Mouse (Mus musculus) C2C12 (cell line): ENCODE data around the gene Nek2. TPM values are rescaled to one million over a fixed set of nuclear protein-coding genes. Genes with fewer than 3 reads are reported as not detected.

Experiments used
- H3K27me3 ChIP-seq: one replicate; pipeline ENCODE4 v1.6.1; 2011; ENCODE audit not compliant: control insufficient read depth, insufficient read depth, insufficient read length
- H3K36me3 ChIP-seq: one replicate; pipeline ENCODE4 v1.6.1; 2011; ENCODE audit not compliant: control insufficient read depth, insufficient read depth
- H3K4me3 ChIP-seq: one replicate; pipeline ENCODE4 v1.5.1; 2011; ENCODE audit warnings: mild to moderate bottlenecking, control low read depth; ENCODE audit not compliant: poor library complexity, insufficient read depth, severe bottlenecking
- H3K79me2 ChIP-seq: one replicate; pipeline ENCODE4 v1.6.1; 2011; ENCODE audit not compliant: control insufficient read depth, insufficient read depth
- H3K79me3 ChIP-seq: one replicate; pipeline ENCODE4 v1.6.1; 2011; ENCODE audit warnings: low read depth, control low read depth
- H3ac ChIP-seq: one replicate; pipeline ENCODE3; 2011; ENCODE audit warnings: low read depth; ENCODE audit not compliant: control insufficient read depth, insufficient read length
- CEBPB ChIP-seq: IDR thresholded peaks from one replicate; pipeline ENCODE4 v1.6.1; 2011; ENCODE audit warnings: low read depth, mild to moderate bottlenecking, control low read depth, moderate library complexity
- CTCF ChIP-seq: IDR thresholded peaks from one replicate; pipeline ENCODE4 v1.5.1; 2011; ENCODE audit not compliant: control insufficient read depth, insufficient read depth, insufficient read length
- FOSL1 ChIP-seq: IDR thresholded peaks from one replicate; pipeline ENCODE4 v1.8.0; 2011; ENCODE audit warnings: mild to moderate bottlenecking, low read length; ENCODE audit not compliant: poor library complexity, insufficient read depth, severe bottlenecking
- MAX ChIP-seq: IDR thresholded peaks from one replicate; pipeline ENCODE4 v1.6.1; 2011; ENCODE audit warnings: mild to moderate bottlenecking, control low read depth
- MYOD1 ChIP-seq: IDR thresholded peaks from one replicate; pipeline ENCODE4 v1.6.1; 2011; ENCODE audit warnings: low read depth; ENCODE audit not compliant: control insufficient read depth, insufficient read length
- MYOG ChIP-seq: IDR thresholded peaks from one replicate; pipeline ENCODE4 v1.6.1; 2011; ENCODE audit not compliant: control insufficient read depth, insufficient read length; ENCODE audit errors: extremely low read depth
- USF1 ChIP-seq: IDR thresholded peaks from one replicate; pipeline ENCODE4 v1.6.1; 2011; ENCODE audit warnings: low read depth, mild to moderate bottlenecking, control low read depth, moderate library complexity
- polyA plus RNA-seq: library from polyadenylated mRNA; unstranded; fragments of >200 nt; fragmentation: generic; extraction: Trizol; gene quantifications from one replicate; pipeline ENCODE4 v1.2.1, GENCODE M21; 2012; ENCODE audit warnings: missing spikeins

Gene Nek2
- polyA plus RNA-seq, 1 experiment, result 47.6 TPM

DNA sequence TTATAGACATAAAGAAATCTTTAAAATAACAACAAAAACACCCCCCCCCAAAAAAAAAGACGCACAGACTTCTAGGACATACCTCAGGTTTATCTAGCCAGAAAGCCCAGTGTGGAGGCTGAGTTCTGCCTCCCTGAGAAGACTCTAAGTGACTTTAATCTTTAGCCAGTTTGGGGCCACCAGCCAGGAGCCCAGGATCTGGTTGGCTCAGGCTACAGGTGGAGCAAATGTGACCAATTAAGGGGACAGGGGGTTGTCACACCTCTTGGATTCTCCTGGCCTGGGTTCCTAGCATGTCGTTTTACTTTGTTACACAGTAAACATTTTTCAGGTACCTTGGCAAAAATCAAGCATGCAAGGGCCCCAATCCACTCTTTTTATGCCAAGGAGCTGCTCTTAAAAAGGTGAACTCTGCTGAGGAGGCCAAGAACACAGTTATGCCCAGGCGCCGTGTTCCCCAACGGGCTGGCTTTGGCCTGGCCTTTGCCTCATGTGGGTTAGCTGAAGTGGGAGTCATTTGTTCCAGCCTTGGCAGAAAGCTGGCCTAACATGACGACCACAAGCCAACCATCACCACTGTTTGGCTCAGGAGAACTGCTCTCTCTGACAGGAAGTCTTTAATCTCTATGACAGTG, 50.9 kb downstream of the Nek2 start:
- Histone ChIP-seq H3K79me2 (no peaks in the 10 kb centered on the region), H3ac (no peak overlapping the region), H3K4me3 (no peak overlapping the region), H3K27me3 (no peaks in the 10 kb centered on the region), H3K79me3 (no peaks in the 10 kb centered on the region), H3K36me3 (no peaks in the 10 kb centered on the region)
- TF ChIP-seq CEBPB (no peak), MYOG (no peak), MYOD1 (no peak), CTCF (no peak), USF1 (no peak), MAX (no peak), FOSL1 (no peak)

DNA sequence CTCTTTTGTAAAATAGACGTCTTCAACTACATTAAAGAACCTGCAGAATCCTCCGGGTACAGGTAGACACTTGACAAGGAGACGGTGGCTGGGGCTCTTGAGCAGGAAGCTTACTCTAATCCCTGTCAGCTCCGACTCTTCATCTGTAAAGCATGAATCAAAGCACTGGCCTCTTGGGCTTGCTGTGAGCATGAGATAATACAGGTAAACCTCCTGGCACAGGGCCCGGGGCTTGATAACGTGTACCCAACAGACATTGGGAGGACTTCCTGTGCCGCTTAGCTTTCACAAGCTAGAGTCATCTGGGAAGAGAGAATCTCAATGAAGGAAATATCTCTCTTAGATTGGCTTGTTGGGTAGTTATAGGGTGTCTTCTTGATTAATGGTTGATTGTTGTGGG, 53.8 kb downstream of the Nek2 start:
- TF ChIP-seq USF1, result no peak
- no peak for TF ChIP-seq CEBPB
- no peak for TF ChIP-seq MYOG
- no peak for TF ChIP-seq CTCF
- TF ChIP-seq FOSL1, result no peak
- no peak for TF ChIP-seq MYOD1
- TF ChIP-seq MAX, result no peak

DNA sequence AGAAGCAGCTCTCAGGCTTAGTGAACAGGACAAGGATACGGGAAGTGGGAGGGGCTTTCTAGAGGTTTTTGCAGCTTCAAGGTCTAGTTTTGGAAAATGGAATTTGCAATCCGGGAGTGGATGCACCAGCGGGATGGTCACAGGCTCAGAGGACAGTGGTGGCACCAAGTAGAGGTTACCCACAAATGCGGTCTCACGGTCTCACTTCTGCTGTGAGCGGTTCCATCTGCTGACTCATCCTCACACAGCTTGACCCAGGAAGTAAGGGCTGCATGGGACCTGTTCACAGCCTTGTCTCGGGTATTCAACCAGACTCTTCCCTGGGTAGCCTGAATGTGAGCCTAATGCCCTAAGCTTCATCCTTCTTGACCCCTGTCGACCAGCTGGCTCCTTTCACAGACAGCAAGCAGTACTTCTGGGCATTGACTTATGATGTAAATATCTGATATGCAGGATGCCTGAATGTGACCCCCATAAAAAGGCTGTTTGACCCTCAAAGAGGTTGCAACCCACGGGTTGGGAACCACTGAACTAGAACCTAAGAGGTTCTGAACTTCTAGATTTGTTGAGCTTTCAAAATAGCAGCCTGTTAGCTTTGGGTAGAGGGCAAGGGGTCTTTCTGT, 54.5 kb downstream of the Nek2 start:
- no peaks in the 10 kb centered on the region for H3K27me3 ChIP-seq
- H3K79me2 ChIP-seq, result no peaks in the 10 kb centered on the region
- no peak for TF ChIP-seq CEBPB
- no peak for TF ChIP-seq MAX
- TF ChIP-seq MYOD1, result no peak
- no peak for TF ChIP-seq USF1
- TF ChIP-seq MYOG, result no peak
- TF ChIP-seq CTCF, result no peak
- TF ChIP-seq FOSL1, result no peak

More for the DNA sequence above, 53.8 kb downstream of the Nek2 start:
- H3K36me3 ChIP-seq, result no peaks in the 10 kb centered on the region
- H3K27me3 ChIP-seq, result no peaks in the 10 kb centered on the region
- H3K79me2 ChIP-seq, result no peaks in the 10 kb centered on the region
- H3ac ChIP-seq, result no peak overlapping the region
- no peaks in the 10 kb centered on the region for H3K79me3 ChIP-seq
- no peak overlapping the region for H3K4me3 ChIP-seq

DNA sequence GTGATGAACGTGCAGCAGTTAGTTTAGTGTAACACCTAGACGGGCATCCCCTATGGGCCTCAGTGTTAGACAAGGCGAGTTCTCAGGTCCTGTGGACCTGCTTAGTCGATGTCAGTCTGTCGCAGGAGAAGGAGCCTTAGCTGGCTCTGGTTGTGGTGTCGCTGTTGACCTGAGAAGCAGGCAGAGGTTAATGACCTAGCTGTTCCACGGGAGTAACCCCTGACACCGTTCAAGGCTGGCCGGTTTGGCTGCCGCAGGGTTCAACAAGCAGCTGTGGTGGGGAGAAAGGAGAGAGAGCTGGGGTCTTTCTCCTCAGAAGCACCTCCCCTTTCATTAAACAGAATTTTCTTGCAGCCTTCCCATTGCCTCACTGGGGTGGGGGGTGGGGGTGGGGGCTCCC, 56.4 kb downstream of the Nek2 start:
- Histone ChIP-seq H3K27me3 (no peaks in the 10 kb centered on the region), H3K79me3 (no peaks in the 10 kb centered on the region), H3K4me3 (no peak overlapping the region), H3K79me2 (no peaks in the 10 kb centered on the region), H3K36me3 (no peaks in the 10 kb centered on the region), H3ac (no peak overlapping the region)
- TF ChIP-seq CTCF (no peak), MAX (no peak), MYOG (no peak), CEBPB (no peak), MYOD1 (no peak), USF1 (no peak), FOSL1 (no peak)

More for the DNA sequence above, 54.5 kb downstream of the Nek2 start:
- no peak overlapping the region for H3ac ChIP-seq
- H3K36me3 ChIP-seq, result no peaks in the 10 kb centered on the region
- no peaks in the 10 kb centered on the region for H3K79me3 ChIP-seq
- no peak overlapping the region for H3K4me3 ChIP-seq

DNA sequence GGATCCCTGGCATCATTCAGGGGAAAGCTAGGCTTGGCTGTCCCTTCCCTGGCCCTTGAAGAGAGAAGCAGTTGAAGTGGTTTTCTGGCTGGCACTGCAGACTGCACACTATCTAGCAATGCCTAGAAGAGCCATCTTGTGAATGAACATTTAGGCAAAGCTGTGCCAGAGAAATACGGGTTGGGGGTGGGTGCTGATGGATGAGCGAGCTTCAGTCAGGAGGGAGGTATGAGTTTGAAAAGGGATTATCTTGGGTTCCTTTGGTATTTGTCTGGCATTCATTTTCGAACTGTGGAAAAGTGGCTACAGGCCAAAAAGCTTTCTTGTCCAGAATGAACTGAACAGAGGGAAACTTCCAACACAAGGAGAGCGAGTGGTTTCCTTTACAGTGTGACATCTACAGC, 57.3 kb downstream of the Nek2 start:
- no peak for TF ChIP-seq MAX
- no peak for TF ChIP-seq MYOD1
- Histone ChIP-seq H3K36me3 (no peaks in the 10 kb centered on the region), H3K79me3 (no peaks in the 10 kb centered on the region), H3K4me3 (no peak overlapping the region), H3ac (no peak overlapping the region), H3K79me2 (no peaks in the 10 kb centered on the region), H3K27me3 (no peaks in the 10 kb centered on the region)

DNA sequence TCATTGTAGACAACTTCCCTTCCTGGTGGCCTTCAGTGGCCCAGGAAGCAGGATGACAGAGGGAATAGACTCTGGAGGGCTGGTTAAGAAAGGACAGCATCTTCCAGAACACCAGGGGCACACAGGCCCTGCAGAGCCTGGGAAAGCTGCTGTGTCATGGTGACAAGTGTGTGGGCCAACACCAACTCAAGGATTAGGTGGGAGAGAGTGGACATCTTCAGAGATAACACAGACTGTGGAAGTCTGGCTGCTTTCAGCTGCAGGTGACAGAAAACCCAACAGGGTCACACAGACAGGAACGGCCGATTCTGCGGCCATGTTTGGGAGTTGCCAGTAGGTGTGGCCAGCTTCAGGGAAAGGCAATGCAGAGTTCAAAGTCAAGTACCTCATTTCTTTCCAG, 59.0 kb downstream of the Nek2 start:
- no peaks in the 10 kb centered on the region for H3K36me3 ChIP-seq
- no peaks in the 10 kb centered on the region for H3K27me3 ChIP-seq
- no peak overlapping the region for H3ac ChIP-seq
- no peaks in the 10 kb centered on the region for H3K79me2 ChIP-seq
- no peak for TF ChIP-seq FOSL1
- H3K4me3 ChIP-seq, result no peak overlapping the region
- H3K79me3 ChIP-seq, result no peaks in the 10 kb centered on the region
